Mouse (Mus musculus) lung, adult 2 months (tissue): ENCODE measurements around the gene Meis2.

Experiments
- CTCF ChIP-seq: fragments of 200-500 bp; IDR thresholded peaks from 2 replicates; pipeline ENCODE4 v1.5.1; 2011; ENCODE audit warnings: mild to moderate bottlenecking, low read length, control low read depth; ENCODE audit not compliant: insufficient read depth
- POLR2A ChIP-seq: fragments of 200-500 bp; IDR thresholded peaks from 2 replicates; pipeline ENCODE4 v1.6.1; 2011; ENCODE audit warnings: low read depth, mild to moderate bottlenecking, control low read depth, low read length, borderline replicate concordance; ENCODE audit errors: extremely low read depth

DNA sequence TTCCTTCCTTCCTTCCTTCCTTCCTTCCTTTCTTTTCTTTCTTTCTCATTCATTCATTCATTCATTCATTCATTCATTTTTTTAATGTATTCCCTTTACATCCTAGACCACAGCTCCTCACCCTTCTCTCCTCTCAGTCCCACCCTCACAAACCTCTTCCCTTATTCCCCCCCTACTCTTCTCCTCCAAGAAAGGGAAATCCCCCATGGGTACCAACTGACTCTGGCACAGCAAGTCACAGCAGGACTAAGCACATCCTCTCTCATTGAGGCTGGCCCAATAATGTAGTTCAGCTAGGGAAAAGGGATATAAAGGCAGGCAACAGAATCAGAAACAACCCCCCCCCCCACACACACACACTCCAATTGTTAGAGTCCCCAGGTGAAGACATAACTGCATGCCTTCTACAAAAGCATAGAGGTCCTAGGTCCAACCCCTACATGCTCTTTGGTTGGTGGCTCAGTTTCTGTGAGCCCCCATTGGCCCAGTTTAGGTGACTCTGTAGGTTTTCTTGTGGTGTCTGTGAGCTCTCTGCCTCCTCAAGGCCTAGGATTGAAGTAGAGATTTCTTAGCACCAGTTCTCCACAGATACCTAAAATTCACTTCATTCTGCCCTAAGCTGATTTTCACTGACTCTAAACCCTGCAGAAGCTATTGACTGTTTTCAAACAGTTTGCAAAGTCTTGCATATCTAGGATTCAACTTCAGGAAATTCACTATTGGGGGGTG, 11.3 kb upstream of the Meis2 start:
- TF ChIP-seq POLR2A (no peak), CTCF (no peak)
